Mouse (Mus musculus) midbrain, postnatal 0 days (tissue): ENCODE results near the gene Unc5cl. TPM values are rescaled to one million over a fixed set of nuclear protein-coding genes. Genes with fewer than 3 reads are reported as not detected.

Source experiments
- ATAC-seq: fragments of 200-750 bp; cut with Nextera tagmentation; 2 replicates; pipeline ENCODE4 v1.8.0; 2017; ENCODE audit warnings: moderate number of reproducible peaks, mild to moderate bottlenecking, moderate TSS enrichment, moderate library complexity; ENCODE audit not compliant: low FRiP score
- DNase-seq: peaks from one replicate; pipeline ENCODE4 v3.0.0-alpha.2; 2015; ENCODE audit warnings: low spot score
- H3K27ac ChIP-seq: fragments of 300-500 bp; sonication (generic); 2 replicates; pipeline ENCODE4 v1.5.1; 2014; ENCODE audit warnings: low read depth, mild to moderate bottlenecking, low read length, mixed read lengths
- H3K27me3 ChIP-seq: fragments of 300-500 bp; sonication (generic); 2 replicates; pipeline ENCODE4 v1.6.1; 2014; ENCODE audit warnings: low read length, control low read depth, mixed read lengths; ENCODE audit not compliant: insufficient read depth
- H3K36me3 ChIP-seq: fragments of 300-500 bp; sonication (generic); 2 replicates; pipeline ENCODE4 v1.6.1; 2014; ENCODE audit warnings: low read length, control low read depth, mixed read lengths; ENCODE audit not compliant: insufficient read depth
- H3K4me1 ChIP-seq: fragments of 300-500 bp; sonication (generic); 2 replicates; pipeline ENCODE4 v1.6.1; 2014; ENCODE audit warnings: mild to moderate bottlenecking, control low read depth, antibody characterized with exemption, low read length, mixed read lengths; ENCODE audit not compliant: insufficient read depth
- H3K4me2 ChIP-seq: fragments of 300-500 bp; sonication (generic); 2 replicates; pipeline ENCODE4 v1.6.1; 2014; ENCODE audit warnings: low read depth, mild to moderate bottlenecking, low read length, mixed read lengths; ENCODE audit not compliant: poor library complexity, severe bottlenecking
- H3K4me3 ChIP-seq: fragments of 300-500 bp; sonication (generic); 2 replicates; pipeline ENCODE4 v1.5.1; 2014; ENCODE audit warnings: low read depth, mild to moderate bottlenecking, low read length, moderate library complexity
- H3K9ac ChIP-seq: fragments of 300-500 bp; sonication (generic); replicated peaks from 2 replicates; pipeline ENCODE4 v1.6.1; 2014; ENCODE audit warnings: mild to moderate bottlenecking, low read length, moderate library complexity, mixed read lengths; ENCODE audit not compliant: poor library complexity, severe bottlenecking
- H3K9me3 ChIP-seq: fragments of 300-500 bp; sonication (generic); 2 replicates; pipeline ENCODE4 v1.6.1; 2016; ENCODE audit warnings: low read length, control low read depth
- CTCF ChIP-seq: IDR thresholded peaks from 2 replicates; pipeline ENCODE4 v1.5.1; 2016; ENCODE audit warnings: antibody characterized with exemption, mild to moderate bottlenecking
- WGBS: fragments of 180-500 bp; shearing (Covaris S2); extraction: QIAGEN DNeasy Blood & Tissue Kit; methylation state at CpG from one replicate; pipeline ENCODE4 v1.1.7; 2014; 5-methylcytosine and 5-hydroxymethylcytosine counted together
- polyA plus RNA-seq: library from polyadenylated mRNA; unstranded; fragments of >200 nt; fragmentation: Nextera tagmentation; extraction: Ambion mirVana; gene quantifications from 2 replicates; pipeline ENCODE4 v1.2.1, GENCODE M21; 2015
- total RNA-seq: library from RNA; depleted of rRNA; stranded (reverse); fragments of >200 nt; gene quantifications from 2 replicates; pipeline ENCODE4 v1.2.3, GENCODE M21; 2014

Unc5cl gene
- total and polyA plus RNA-seq, 2 experiments from 2014 or later = 0.32 to 0.49 TPM

DNA sequence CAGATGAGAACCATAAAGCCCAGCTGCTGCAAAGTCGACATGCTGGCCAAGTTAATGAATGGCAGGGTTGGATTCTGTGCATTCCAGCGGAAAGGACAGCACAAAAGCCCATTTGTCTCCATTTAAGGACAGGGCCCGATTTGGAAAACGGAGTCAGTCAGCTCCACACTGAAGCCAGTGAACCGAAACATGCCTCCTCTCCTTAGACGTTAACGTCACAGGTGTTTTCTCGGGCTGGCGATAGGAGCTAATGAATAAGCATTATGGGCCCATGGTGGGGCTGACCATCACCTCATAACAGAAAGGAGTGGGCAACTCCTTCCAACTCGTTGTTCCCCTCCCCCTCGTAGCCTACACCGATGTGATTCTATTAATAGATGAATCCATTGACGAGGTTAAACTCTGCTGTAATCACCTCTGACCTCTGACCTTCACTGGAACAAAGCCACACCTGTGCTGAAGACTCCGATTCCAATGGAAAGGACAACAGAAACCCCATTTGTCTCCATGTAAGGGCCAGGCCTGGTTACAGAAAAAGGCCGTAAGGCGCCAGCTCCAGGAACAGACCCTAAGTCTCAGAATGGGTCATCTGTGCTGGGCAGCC, 11.1 kb upstream of the Unc5cl start:
- TF ChIP-seq CTCF = no peak
- ATAC-seq = no peak

DNA sequence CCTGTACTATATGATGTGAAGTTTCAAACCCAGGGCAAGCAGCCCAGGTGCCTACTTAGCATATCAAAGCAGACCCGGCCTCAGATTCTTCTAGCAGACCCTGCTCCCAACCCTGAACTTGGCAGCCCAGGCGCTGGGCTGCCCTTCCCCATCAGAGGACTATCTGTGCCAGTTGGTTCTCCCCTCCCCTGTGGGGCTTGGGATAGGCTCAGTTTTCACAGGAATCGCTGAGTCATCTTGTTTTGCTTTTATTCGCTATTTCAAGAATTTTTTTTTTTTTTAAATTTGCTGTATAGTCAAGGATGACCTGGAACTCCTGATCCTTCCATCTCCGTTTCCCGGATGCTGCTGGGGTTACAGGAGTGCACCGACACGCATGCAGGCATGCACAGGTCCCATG, 7.0 kb upstream of the Unc5cl start:
- H3K4me1 ChIP-seq = no peaks in the 10 kb centered on the region
- DNase-seq (no peak), ATAC-seq (no peak)
- 74% methylated on average over 8 of the region's 8 CpGs for WGBS
- TF ChIP-seq CTCF = no peak
- H3K27me3 ChIP-seq = no peaks in the 10 kb centered on the region
- H3K27ac ChIP-seq = no peak overlapping the region
- no peaks in the 10 kb centered on the region for H3K9me3 ChIP-seq
- no peak overlapping the region for H3K9ac ChIP-seq
- no peak overlapping the region for H3K4me3 ChIP-seq
- H3K36me3 ChIP-seq = no peaks in the 10 kb centered on the region
- H3K4me2 ChIP-seq = no peak overlapping the region

More for the DNA sequence above, 11.1 kb upstream of the Unc5cl start:
- no peaks in the 10 kb centered on the region for H3K4me1 ChIP-seq
- no peaks in the 10 kb centered on the region for H3K36me3 ChIP-seq
- no peak overlapping the region for H3K9ac ChIP-seq
- no peak overlapping the region for H3K4me2 ChIP-seq
- WGBS = 72% methylated on average over 16 of the region's 16 CpGs
- no peaks in the 10 kb centered on the region for H3K27me3 ChIP-seq
- H3K4me3 ChIP-seq = no peak overlapping the region
- H3K27ac ChIP-seq = no peak overlapping the region
- H3K9me3 ChIP-seq = no peaks in the 10 kb centered on the region
- DNase-seq = no peak

DNA sequence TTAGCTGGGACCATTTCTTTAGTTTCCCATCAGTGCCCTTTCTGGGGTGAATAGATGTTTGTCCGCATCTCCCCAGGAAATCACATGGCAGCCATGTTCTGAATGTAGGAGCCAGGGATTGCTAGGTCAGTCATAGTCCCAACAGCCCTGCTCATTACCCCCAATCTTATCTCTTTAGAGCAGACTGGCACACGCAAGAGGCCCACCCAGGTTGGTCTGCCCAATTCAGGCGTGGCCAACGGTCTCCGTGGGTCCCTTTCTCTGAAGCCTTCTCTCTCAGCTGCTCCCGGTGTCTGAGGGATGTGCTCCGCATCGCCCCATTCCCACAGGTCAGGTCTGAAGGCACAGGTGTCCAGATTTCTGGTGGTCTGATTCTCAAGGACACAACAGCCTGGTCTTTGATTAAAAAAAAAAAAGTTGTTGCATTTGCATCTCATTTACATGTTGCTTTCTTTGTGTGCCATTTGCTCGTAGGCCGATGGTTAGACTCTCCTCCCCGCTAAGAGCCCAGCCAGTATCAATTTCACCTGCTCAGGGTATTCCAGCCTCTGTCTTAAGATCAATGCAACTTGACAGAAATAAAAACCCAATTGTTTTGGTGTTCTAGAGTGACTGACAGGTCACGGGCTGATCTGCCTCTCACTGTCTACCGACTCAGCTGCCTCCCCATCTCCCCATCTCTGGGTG, 3.9 kb upstream of the Unc5cl start:
- 64% methylated on average over 13 of the region's 13 CpGs for WGBS
- TF ChIP-seq CTCF = no peak

DNA sequence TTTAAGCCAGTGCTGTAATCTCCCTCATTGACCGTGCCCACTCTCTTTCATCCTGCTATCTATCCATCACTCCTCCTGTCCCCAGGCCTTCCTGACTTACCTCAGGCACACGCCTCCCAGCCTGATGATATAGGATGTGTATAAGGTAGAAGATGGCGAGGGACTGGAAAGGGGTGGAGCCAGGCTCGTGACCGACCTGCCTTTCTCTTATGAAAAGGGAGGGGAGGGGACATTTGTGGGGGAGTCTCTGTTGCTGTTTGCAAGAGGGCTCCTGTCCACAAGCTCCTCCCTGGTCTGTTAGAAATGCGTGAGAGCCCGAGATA, 3.4 kb upstream of the Unc5cl start, which contains the start of gene Tspo2:
Gene Tspo2 (minus strand): TSS at position 170 of the 323 bp plus-strand sequence.
- H3K27ac ChIP-seq = no peak within 1 kb of the TSS
- H3K4me2 ChIP-seq = no peak within 1 kb of the TSS
- no peaks in the 10 kb centered on the region for H3K27me3 ChIP-seq
- no peaks in the 10 kb centered on the region for H3K4me1 ChIP-seq
- no peak within 1 kb of the TSS for H3K4me3 ChIP-seq
- H3K36me3 ChIP-seq = no peaks in the 10 kb centered on the region
- TF ChIP-seq CTCF = no peak
- ATAC-seq (no peak), DNase-seq (no peak)
- 61% methylated on average over 7 of the region's 7 CpGs for WGBS
- H3K9me3 ChIP-seq = no peaks in the 10 kb centered on the region
- H3K9ac ChIP-seq = no peak within 1 kb of the TSS

More for the DNA sequence above, 3.9 kb upstream of the Unc5cl start:
- DNase-seq (no peak), ATAC-seq (no peak)
- no peaks in the 10 kb centered on the region for H3K27me3 ChIP-seq
- no peak overlapping the region for H3K4me2 ChIP-seq
- no peak overlapping the region for H3K4me3 ChIP-seq
- H3K4me1 ChIP-seq = no peaks in the 10 kb centered on the region
- no peaks in the 10 kb centered on the region for H3K36me3 ChIP-seq
- no peak overlapping the region for H3K9ac ChIP-seq
- no peaks in the 10 kb centered on the region for H3K9me3 ChIP-seq
- no peak overlapping the region for H3K27ac ChIP-seq

DNA sequence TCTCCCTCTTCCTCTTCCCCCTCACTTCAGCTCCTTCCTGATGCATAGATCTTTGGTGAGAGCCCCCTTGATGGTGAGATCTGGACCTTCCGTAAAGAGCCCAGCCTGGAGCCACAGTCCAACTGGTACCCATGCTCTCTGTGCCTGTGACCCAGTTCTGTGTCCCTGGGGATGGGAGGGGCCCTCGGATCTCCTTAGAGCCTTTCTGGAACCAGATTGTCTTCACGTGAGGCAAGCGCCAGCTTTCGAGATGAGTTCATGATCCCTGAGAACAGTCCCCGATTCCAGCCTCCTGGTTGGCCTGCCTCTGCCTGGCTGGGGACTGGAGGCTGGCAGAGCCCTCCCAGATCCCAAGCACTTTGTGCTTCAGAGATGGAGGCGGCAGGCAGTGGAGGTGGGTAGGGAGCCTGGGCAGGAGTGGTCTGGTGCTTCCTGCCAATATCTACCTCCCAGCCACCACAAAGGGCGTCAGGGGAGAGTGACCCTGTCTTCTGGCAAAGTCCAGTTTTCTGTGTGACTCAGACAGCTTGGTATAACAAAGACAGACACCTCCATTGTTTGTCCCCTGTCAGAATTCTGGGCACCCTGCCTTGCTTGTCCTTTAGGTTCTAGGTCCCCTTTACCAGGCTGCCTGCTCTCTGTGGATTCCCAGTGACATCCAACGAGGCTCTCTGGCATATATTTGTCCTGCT, 2.8 kb upstream of the Unc5cl start:
- Histone ChIP-seq H3K4me3 (no peak overlapping the region), H3K9me3 (no peaks in the 10 kb centered on the region), H3K9ac (no peak overlapping the region), H3K27ac (no peak overlapping the region), H3K4me2 (no peak overlapping the region), H3K4me1 (no peaks in the 10 kb centered on the region), H3K36me3 (no peaks in the 10 kb centered on the region), H3K27me3 (no peaks in the 10 kb centered on the region)
- no peak for TF ChIP-seq CTCF
- ATAC-seq (no peak), DNase-seq (no peak)
- 58% methylated on average over 9 of the region's 9 CpGs for WGBS

DNA sequence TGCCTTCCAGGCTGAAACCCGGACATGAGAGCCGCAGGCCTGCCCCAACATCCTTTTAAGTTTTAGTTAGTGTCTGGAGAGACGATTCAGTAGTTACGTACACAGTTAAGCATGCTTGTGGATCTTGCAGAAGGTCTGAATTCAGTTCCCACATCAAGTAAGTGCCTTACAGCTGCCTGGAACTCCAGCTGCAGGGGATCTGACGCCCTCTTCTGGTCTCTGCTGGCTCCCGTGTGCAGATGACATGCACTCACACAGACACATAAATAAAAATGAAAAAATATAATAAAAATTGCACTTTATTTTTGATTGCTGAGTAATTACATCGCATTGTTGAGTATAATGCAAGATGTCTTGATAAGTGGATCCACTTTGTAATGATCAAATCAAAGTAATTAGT, 1.2 kb upstream of the Unc5cl start:
- Histone ChIP-seq H3K4me3 (no peak overlapping the region), H3K9ac (no peak overlapping the region), H3K4me1 (no peaks in the 10 kb centered on the region), H3K9me3 (no peaks in the 10 kb centered on the region), H3K27me3 (no peaks in the 10 kb centered on the region), H3K4me2 (no peak overlapping the region), H3K36me3 (no peaks in the 10 kb centered on the region), H3K27ac (no peak overlapping the region)
- TF ChIP-seq CTCF = 0 out of 2 replicates have a peak, but pooled peaks have one; percentile 20
- DNase-seq = no peak
- ATAC-seq = no peak
- WGBS = 84% methylated on average over 7 of the region's 7 CpGs
